Mouse (Mus musculus) cerebellum, adult 11 months (tissue): Measurements from ENCODE around the gene Foxk2.
A peak's percentile ranks its signal among the peaks of the same experiment; 100 is the strongest.
"Not testable (repeated sequence)": the region's sequence is repeated elsewhere in the genome, so short reads cannot be mapped to it uniquely, and the experiment has no call there.

Experiments
- DNase-seq: peaks from one replicate; pipeline ENCODE4 v3.0.0; 2022

Gene Foxk2

DNA sequence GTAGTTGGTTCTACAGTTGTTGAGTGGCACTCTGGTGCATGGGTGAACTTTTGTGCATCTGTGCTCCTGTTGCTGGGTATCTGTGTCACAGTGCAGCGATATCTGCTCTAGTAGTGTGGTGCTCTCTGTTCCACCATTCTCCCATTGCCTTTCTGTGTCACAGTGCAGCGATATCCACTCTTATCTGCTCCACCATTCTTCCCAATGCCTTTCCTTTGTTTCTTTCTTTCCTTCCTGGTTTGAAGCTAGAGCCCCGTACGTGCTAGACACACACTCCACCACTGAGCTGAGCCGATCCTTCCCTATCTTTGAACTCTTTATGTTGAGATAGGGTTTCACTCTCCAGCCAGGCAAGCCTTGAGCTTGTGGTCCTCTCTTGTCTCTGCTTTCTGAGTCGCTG, 23.1 kb downstream of the Foxk2 start:
- no peak for DNase-seq

- DNase-seq = no peak
These were observed 30.1 kb downstream of the Foxk2 start for GRCm38 (mm10) chr11:121289859-121290258.

DNA sequence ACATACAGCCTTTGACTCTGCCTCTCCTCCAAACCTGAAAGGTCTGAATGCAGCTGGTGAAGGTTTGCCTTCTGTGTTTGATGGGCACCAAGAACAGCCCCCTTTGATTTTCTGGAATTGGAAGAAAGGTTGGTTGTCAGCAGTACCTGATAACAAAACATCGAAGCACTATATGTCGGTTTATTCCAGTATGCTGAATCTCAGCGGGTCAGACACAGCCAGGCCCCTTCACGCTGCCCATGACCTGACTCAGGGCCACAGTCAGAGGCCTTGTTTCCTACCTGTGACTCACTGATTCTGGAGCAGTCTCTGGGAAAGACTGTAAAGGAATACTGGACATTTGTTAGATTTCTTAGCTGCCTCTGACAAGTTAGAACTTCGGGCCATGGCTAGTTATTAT, 35.0 kb downstream of the Foxk2 start:
- no peak for DNase-seq

DNA sequence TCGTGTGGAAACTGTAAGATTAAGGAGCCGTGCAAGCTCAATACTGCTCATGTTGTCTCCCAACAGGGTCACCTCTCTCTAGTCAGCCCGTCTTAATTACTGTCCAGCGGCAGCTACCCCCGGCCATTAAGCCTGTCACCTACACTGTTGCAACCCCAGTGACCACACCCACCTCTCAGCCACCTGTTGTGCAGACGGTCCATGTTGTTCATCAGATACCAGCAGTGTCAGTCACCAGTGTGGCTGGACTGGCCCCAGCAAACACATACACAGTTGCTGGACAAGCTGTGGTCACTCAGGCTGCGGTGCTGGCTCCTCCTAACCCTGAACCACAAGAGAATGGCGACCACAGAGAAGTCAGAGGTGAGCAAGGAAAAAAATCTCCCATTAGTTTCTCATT, 38.7 kb downstream of the Foxk2 start:
- DNase-seq = no peak

DNA sequence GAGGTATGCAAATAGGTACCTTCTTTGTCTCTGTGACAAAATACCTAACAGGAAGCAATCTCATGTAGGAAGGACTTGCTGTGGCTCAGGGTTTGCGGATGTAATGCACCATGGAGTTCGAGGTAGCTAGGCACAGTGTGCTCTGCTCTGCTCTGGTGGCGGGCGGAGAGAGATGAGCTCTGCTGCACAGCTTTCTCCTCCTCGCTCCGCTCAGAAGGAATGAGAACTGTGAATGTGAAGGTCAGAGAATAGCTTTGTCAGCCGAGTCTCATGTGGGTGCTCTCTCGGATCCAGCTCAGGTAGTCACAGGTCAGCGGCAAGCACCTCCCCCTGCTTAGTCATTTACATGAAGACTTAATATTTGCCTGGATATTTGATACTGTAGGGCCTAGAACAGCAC, 40.5 kb downstream of the Foxk2 start:
- DNase-seq = no peak

DNA sequence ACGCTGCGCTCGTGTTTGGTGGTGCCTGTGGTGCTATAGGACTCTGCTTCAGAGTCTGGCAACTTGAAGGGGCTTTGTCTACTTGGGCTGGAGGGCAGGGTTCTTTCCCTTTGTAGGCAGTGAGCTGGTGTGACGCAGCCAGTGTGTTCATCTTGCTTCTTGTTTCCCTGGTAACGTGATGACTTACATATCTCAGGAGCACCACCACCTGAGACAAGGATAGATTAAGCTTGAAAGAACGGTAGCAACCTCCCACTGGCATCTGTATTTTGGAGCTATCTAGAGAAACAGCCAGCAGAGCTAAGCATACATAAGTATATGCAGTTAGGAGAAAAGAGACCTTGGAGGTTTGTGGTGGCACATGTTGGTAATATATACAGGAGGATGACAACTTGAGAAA, 45.6 kb downstream of the Foxk2 start:
- DNase-seq = no peak

- DNase-seq = no peak
These were observed 46.8 kb downstream of the Foxk2 start for GRCm38 (mm10) chr11:121306608-121307007.

DNA sequence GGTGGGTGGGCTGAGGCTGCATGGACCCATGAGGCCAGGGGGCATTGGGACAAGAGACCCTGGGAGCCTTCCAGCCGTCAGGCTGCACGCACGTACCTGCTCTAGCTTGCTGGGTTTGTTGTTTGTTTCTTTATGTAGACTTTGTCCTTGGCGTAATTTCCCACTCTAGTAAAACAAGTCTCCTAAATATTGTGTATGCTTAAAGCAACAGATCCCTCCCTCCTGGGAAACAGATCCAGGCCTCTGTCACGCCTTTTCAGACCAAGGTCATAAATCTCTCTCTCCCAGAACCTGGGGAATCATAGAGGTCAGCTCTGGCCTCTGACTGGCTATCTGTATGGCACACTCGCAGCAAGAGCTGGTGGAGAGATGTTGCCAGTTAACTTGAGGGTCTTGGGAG, 47.9 kb downstream of the Foxk2 start:
- not testable (repeated sequence) for DNase-seq

- DNase-seq = no peak
These were observed 66.2 kb downstream of the Foxk2 start for GRCm38 (mm10) chr11:121326034-121326433.

DNA sequence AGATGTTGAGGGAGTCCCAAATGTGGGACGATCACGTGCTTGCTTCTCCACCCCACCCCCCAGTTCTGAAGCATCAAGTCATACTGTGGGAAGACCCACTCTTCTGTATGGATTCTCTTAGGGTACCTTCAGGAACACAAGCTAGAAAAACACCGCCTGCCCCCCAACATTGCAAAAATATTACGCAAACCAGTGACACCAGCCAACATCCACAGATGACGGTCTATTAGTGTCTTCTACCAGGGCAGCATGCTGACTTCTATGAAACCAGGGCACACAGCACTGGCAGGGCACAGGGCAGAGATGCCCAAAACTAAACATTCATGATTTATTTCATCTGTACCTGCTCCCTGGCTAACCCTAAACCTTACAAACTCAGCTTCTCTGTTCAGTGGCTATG, 66.9 kb downstream of the Foxk2 start:
- DNase-seq = no peak

- no peak for DNase-seq
These were observed 68.4 kb downstream of the Foxk2 start for GRCm38 (mm10) chr11:121328206-121328605.

DNA sequence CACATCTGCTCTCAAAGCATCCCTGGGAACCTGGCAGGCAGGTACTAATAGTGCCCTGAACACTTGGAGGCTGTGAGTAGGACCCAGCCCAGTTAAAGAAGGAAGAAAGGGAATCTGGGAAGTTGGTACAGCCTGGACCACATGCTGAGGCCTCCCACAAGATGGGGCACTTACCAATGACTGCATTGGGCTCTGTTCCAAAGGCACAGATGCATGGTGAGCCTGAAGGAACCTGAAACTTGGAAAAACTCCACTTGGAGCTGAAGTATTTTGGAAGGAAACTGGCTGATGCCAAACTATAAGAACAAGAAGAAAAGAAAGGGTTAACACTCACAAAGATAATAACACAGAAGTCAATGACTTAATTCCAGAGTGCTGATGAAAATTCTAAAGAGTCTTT, 68.8 kb downstream of the Foxk2 start:
- DNase-seq = no peak

DNA sequence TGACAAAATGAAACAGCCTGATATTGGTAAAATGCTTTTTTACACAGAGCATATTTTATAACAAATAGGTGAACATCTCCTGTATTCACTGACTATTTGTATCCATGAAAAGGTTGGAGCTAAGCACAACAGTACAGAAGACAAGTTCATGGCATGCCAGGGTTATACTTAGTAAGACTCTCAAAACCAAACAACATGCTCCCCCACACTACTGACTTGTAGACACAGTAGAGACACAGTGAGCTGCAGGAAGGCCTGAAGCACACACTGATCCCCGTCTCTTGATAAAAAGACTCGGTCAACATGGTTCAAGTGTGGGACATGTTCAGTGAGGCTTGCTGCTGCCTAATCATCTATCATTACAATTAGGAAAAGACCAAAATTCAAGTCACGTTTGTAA, 71.9 kb downstream of the Foxk2 start:
- no peak for DNase-seq

GRCm38 (mm10) chr11:121339647-121340046, 79.9 kb downstream of the Foxk2 start:
- DNase-seq = no peak

DNA sequence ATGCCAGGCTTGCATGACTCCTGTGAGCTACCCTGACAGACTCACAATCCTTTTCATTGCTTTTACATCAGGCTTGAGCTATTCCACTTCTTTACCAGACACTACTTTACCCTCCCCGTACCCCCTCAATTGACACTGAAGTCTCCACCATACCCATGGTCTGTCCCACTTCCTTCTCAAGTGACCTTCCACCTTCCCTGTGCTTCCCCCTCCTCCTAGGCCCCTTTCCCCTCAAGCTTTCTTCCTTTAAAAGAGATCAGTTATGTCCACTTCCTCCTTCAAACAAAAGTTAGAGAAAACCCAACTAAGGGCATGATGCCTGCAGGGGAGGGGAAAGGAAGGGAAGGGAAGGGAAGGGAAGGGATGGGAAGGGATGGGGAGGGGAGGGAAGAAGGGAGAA, 80.5 kb downstream of the Foxk2 start:
- no peak for DNase-seq

DNA sequence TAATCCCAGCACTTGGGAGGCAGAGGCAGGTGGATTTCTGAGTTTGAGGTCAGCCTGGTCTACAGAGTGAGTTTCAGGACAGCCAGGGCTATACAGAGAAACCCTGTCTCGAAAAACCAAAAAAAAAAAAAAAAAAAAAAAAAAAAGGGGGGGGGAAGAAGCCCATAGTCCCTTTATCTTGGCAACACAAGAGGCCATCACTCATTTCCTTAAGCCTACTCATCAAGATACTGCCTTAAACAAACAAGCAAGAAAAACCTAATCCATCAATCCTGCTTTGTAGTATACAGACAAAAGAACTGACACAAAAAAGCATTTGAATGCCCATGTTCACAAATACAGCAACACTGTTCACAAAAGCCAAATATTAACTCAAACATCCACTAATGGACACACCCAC, 82.6 kb downstream of the Foxk2 start:
- not testable (repeated sequence) for DNase-seq

DNA sequence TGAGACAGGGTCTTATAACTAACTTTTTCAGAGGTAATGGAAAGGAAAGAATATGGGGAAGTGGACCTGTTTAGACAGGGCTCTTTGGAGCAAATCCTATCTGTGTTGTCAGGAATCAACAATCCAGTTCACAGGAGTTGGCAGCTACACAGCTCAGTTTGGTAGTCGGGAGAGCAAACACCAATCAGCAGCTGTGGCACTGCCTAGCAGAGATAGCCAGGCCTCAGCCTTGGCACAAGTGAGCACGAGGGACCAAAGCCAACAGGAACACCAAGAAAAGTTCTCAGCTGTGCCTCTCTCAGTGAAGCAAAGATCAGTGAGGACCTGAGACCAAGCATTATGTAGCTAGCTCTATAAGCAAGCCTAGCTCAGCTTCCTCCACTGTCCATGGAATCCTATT, 87.2 kb downstream of the Foxk2 start:
- no peak for DNase-seq

GRCm38 (mm10) chr11:121348166-121348565, 88.4 kb downstream of the Foxk2 start:
- DNase-seq = no peak

DNA sequence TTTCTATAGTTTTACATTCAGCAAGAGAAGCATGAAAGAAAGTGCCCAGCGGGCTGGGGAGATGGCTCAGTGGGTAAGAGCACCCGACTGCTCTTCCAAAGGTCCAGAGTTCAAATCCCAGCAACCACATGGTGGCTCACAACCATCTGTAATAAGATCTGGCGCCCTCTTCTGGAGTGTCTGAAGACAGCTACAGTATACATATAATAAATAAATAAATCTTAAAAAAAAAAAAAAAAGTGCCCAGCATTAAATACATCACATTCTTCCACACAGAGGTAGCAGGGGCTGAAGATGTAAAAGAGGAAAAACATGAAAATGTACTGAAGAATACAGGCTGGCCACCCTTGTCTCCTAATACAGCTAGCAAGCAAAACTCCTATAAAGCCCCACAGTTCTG, 88.9 kb downstream of the Foxk2 start:
- DNase-seq = not testable (repeated sequence)

DNA sequence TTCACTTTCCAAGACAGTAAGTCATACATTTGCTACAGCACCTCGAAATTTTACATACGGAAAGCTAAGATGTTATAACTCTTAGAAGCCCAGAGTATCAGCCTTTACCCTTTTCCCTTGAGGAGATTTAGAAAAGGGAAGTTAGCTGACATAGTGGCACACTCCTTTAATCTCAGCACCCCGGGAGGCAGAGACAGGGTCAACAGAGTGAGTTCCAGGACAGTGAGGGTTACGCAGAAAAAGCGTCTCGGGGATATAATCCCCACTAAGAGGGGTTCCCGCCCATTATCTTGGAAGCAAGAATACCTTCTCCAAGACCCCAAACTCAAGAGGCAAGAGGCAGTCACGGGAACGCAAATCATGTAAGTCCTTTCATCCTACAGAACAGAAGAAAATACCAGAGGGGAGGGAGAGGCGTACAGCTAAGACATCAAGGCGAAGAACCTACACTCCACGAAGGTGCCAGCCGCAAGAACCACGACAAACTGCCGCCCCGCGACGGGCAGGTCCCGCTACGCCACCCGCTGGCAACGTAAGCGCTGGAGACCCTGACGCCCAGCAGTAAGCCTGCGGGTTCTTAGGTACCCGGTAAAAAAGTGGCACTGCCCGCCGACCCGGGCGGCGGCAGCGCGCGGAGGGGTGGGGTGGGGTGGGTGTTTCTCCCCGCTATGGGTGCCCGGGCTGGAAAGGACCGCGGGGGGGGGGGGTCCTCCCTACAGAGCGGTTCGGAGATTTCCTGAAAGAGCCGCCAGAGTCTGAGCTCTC, 93.7 kb downstream of the Foxk2 start:
- peak; percentile 23 for DNase-seq

- peak; percentile 98 for DNase-seq
These were observed 94.4 kb downstream of the Foxk2 start, which contains the start of gene Wdr45b for GRCm38 (mm10) chr11:121354091-121354707. TSS of gene Wdr45b (minus strand) at chr11:121354445.
